Mouse (Mus musculus): ENCODE measurements around the gene Ppt2. TPM values are rescaled to one million over a fixed set of nuclear protein-coding genes. Genes with fewer than 3 reads are reported as not detected.

Ppt2 gene
- polyA plus RNA-seq, 1 experiment, result 22.0 TPM

DNA sequence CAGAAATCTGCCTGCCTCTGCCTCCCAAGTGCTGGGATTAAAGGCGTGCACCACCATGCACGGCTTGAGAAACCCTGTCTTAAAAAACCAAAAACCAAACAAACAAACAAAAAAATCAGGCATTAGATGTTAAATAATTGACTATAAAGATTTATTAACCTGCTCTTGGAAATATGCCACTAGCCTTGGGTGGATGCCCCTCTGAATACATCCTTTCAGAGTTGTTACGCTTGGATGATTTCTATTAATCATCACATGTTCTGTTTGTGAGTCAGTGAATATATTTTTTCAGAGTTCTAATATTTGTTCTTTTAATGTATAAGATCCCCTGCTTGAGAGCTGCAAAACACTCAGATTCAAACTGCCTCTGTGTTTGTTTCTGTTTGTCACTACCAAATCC, 3.3 kb downstream of the Ppt2 start:
- Histone ChIP-seq H3K36me3 (ENCODE audit: control insufficient read depth, insufficient read depth, low read length) (peaks cover 12% of the 10 kb centered on the region), H3K27me3 (ENCODE audit: control insufficient read depth, insufficient read depth, low read length) (no peaks in the 10 kb centered on the region), H3K4me1 (ENCODE audit: control insufficient read depth, insufficient read depth, insufficient read length, low read length) (peaks cover 2% of the 10 kb centered on the region), H3K4me3 (ENCODE audit: low read depth, low read length) (no peak overlapping the region), H3K27ac (ENCODE audit: insufficient read depth, low read depth, low read length) (no peak overlapping the region)
- 89% methylated on average over 3 of the region's 3 CpGs for WGBS
- TF ChIP-seq CTCF (IDR thresholded peaks at IDR 0.05; ENCODE audit: extremely low read depth, insufficient read length, insufficient replicate concordance, low read depth, low read length), result no peak

DNA sequence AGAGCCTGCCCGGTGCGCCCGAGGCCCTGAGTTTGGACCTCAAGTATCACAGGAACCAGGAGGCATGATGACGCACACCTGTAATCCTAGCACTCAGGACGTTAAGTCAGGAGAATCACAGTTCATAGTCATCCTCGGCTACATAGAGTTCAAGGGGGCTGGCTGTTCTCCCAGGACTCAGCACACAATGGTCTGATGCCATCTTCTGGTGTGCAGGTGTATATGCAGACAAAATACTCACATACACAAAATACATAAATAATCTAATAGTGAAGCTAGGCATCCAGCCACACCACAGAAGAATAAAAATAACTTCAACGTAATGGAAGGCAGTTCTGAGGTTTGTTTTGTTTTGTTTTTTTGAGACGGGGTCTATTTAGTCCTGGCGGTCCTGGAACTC, 5.1 kb downstream of the Ppt2 start:
- peaks cover 12% of the 10 kb centered on the region for H3K36me3 ChIP-seq (ENCODE audit: control insufficient read depth, insufficient read depth, low read length)
- H3K4me3 ChIP-seq (ENCODE audit: low read depth, low read length), result no peak overlapping the region
- peaks cover 4% of the 10 kb centered on the region for H3K4me1 ChIP-seq (ENCODE audit: control insufficient read depth, insufficient read depth, insufficient read length, low read length)
- 83% methylated on average over 9 of the region's 9 CpGs for WGBS
- no peaks in the 10 kb centered on the region for H3K27me3 ChIP-seq (ENCODE audit: control insufficient read depth, insufficient read depth, low read length)
- TF ChIP-seq POLR2A (IDR thresholded peaks at IDR 0.05; ENCODE audit: low read depth, low read length) (no peak), CTCF (IDR thresholded peaks at IDR 0.05; ENCODE audit: extremely low read depth, insufficient read length, insufficient replicate concordance, low read depth, low read length) (no peak)
- H3K27ac ChIP-seq (ENCODE audit: insufficient read depth, low read depth, low read length), result no peak overlapping the region

DNA sequence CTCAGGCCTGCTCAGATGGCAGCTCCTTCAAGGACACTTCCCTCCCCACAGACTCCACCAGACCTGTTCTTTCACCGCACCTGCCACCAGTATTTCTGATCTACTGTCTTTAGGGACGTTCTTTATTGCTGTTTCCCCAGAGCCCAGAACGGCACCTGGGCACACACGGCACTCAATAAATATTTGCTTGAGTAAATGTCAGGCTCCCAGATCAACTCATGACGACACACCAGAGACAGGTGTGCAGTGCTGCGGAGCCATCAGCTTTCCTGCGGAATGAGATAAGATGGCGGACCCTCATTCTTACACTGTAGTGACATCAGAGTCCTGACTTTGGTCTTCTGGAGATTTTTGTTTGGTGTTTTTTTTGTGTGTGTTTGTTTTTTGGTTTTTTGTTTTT, 7.3 kb downstream of the Ppt2 start:
- Histone ChIP-seq H3K36me3 (ENCODE audit: control insufficient read depth, insufficient read depth, low read length) (peaks cover 20% of the 10 kb centered on the region), H3K4me1 (ENCODE audit: control insufficient read depth, insufficient read depth, insufficient read length, low read length) (peaks cover 2% of the 10 kb centered on the region; the same call in 1 of the 2 replicates), H3K27me3 (ENCODE audit: control insufficient read depth, insufficient read depth, low read length) (no peaks in the 10 kb centered on the region), H3K27ac (ENCODE audit: insufficient read depth, low read depth, low read length) (0 out of 2 replicates have a peak overlapping the region, but pooled peaks have one; percentile 43), H3K4me3 (ENCODE audit: low read depth, low read length) (no peak overlapping the region)
- 26% methylated on average over 8 of the region's 8 CpGs for WGBS
- TF ChIP-seq CTCF (IDR thresholded peaks at IDR 0.05; ENCODE audit: extremely low read depth, insufficient read length, insufficient replicate concordance, low read depth, low read length), result no peak
- TF ChIP-seq POLR2A (IDR thresholded peaks at IDR 0.05; ENCODE audit: low read depth, low read length), result no peak

DNA sequence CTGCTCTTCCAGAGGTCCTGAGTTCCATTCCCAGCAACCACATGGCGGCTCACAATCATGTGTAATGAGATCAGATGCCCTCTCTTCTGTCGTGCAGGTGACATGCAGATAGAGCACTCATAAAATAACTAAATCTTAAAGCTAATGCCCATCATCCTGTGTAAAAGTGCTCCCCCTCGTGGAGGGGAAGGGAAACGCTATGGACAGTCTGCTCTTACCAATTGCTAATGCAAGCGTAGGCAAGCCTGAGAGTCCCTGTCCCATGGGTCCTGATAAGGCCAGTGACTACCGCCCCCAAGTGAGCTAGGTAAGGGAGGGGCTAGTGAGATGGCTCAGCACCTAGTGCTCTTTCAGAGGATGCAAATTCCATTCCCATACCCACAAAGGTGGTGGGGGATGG, 9.3 kb downstream of the Ppt2 start:
- Histone ChIP-seq H3K27me3 (ENCODE audit: control insufficient read depth, insufficient read depth, low read length) (no peaks in the 10 kb centered on the region), H3K27ac (ENCODE audit: insufficient read depth, low read depth, low read length) (no peak overlapping the region), H3K4me3 (ENCODE audit: low read depth, low read length) (no peak overlapping the region), H3K36me3 (ENCODE audit: control insufficient read depth, insufficient read depth, low read length) (peaks cover 21% of the 10 kb centered on the region), H3K4me1 (ENCODE audit: control insufficient read depth, insufficient read depth, insufficient read length, low read length) (peaks cover 2% of the 10 kb centered on the region; the same call in 1 of the 2 replicates)
- 6% methylated on average over 6 of the region's 6 CpGs for WGBS
- TF ChIP-seq CTCF (IDR thresholded peaks at IDR 0.05; ENCODE audit: extremely low read depth, insufficient read length, insufficient replicate concordance, low read depth, low read length) (peak; percentile 48; the same call in 1 of the 2 replicates), POLR2A (IDR thresholded peaks at IDR 0.05; ENCODE audit: low read depth, low read length) (no peak)

DNA sequence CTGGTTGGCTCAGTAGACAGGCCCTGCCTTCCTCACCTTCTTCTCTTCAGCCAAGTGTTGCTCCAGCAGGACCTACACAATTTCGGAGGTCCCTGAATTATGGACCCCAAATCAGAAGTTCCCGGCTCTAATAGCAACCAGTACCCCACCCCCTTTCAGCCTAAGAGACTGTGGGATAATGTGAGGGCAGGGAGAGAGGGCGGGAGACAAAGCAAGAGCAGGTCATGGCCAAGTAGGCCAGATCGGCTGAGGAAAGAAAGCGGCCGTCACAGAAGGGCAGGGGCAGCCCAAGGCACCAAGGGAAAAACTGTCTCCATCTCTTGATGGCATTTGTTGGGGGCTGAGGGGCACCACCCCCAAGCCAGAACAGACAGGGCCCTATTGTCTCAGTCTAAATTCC, 12.4 kb downstream of the Ppt2 start, which contains the start of gene Egfl8:
Egfl8 (minus strand) TSS at position 101 of the 400 bp plus-strand sequence.
- TF ChIP-seq CTCF (IDR thresholded peaks at IDR 0.05; ENCODE audit: extremely low read depth, insufficient read length, insufficient replicate concordance, low read depth, low read length) (no peak), POLR2A (IDR thresholded peaks at IDR 0.05; ENCODE audit: low read depth, low read length) (no peak)
- Histone ChIP-seq H3K27ac (ENCODE audit: insufficient read depth, low read depth, low read length) (no peak within 1 kb of the TSS), H3K4me1 (ENCODE audit: control insufficient read depth, insufficient read depth, insufficient read length, low read length) (peaks cover 2% of the 10 kb centered on the region; the same call in 1 of the 2 replicates), H3K27me3 (ENCODE audit: control insufficient read depth, insufficient read depth, low read length) (no peaks in the 10 kb centered on the region), H3K36me3 (ENCODE audit: control insufficient read depth, insufficient read depth, low read length) (peaks cover 34% of the 10 kb centered on the region), H3K4me3 (ENCODE audit: low read depth, low read length) (no peak within 1 kb of the TSS)
- 83% methylated on average over 6 of the region's 6 CpGs for WGBS

DNA sequence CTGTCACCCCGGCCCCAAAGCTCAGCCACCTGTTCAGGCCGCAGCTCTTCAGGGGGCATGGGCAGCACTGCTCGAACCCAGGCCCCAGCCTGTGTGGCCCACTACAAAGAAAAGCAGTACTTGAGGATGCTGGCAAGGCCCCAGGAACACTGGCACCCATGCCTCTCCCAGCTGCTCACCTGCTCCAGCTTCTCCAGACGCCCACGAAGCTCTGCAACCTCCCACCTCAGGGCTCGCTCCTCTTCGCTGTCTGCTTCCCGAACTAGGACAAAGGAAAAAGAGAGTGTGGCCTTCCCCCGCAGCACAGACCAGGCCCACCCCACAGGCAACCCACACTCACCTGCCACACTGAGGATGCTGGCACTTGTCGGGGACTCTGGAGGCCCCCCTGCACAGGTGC, 14.5 kb downstream of the Ppt2 start:
- H3K4me1 ChIP-seq (ENCODE audit: control insufficient read depth, insufficient read depth, insufficient read length, low read length), result peaks cover under 1% of the 10 kb centered on the region; the same call in 1 of the 2 replicates
- peaks cover 38% of the 10 kb centered on the region for H3K36me3 ChIP-seq (ENCODE audit: control insufficient read depth, insufficient read depth, low read length)
- 88% methylated on average over 10 of the region's 10 CpGs for WGBS
- TF ChIP-seq CTCF (IDR thresholded peaks at IDR 0.05; ENCODE audit: extremely low read depth, insufficient read length, insufficient replicate concordance, low read depth, low read length) (no peak), POLR2A (IDR thresholded peaks at IDR 0.05; ENCODE audit: low read depth, low read length) (no peak)
- no peaks in the 10 kb centered on the region for H3K27me3 ChIP-seq (ENCODE audit: control insufficient read depth, insufficient read depth, low read length)
- no peak overlapping the region for H3K4me3 ChIP-seq (ENCODE audit: low read depth, low read length)
- H3K27ac ChIP-seq (ENCODE audit: insufficient read depth, low read depth, low read length), result no peak overlapping the region

DNA sequence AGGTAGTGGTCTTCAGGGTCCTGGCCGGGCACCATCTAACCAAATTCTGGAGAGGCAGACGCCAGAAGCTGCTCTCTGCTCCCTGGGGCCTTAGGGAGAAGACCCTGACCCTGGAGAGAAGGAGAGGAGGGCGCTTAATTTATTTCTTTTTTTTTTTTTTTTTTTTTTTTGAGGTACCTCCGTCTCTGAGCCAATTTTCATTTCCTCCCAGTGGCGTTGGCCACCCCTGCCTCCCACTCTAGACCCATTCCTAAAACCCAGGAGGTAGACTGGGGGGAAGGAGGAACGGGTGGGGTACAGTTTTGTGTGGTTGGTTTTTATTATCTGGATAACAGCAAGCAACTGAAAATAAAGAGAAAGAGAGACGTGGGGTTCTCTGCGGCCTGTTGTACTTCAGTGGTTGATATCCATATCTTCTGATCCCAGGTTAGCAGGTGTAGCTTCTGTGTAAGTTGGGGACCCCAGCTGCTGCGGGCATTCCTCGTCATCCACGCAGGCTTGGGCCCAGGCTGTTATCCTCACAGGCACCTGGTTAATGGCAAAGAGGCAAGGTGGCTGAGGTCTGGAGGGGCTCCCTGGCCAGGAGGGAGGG, 15.2 kb downstream of the Ppt2 start:
- no peaks in the 10 kb centered on the region for H3K27me3 ChIP-seq (ENCODE audit: control insufficient read depth, insufficient read depth, low read length)
- TF ChIP-seq POLR2A (IDR thresholded peaks at IDR 0.05; ENCODE audit: low read depth, low read length), result no peak
- WGBS, result 81% methylated on average over 11 of the region's 11 CpGs
- H3K27ac ChIP-seq (ENCODE audit: insufficient read depth, low read depth, low read length), result no peak overlapping the region
- no peak overlapping the region for H3K4me3 ChIP-seq (ENCODE audit: low read depth, low read length)
- peaks cover 7% of the 10 kb centered on the region for H3K4me1 ChIP-seq (ENCODE audit: control insufficient read depth, insufficient read depth, insufficient read length, low read length)
- peaks cover 38% of the 10 kb centered on the region for H3K36me3 ChIP-seq (ENCODE audit: control insufficient read depth, insufficient read depth, low read length)
